Mouse (Mus musculus) olfactory bulb, adult 2 months (tissue): Measurements from ENCODE around the gene Sem1.

ENCODE experiments used
- CTCF ChIP-seq: fragments of 200-500 bp; IDR thresholded peaks from 2 replicates; pipeline ENCODE4 v1.5.1; 2012; ENCODE audit warnings: low read depth, mild to moderate bottlenecking, low read length, moderate library complexity; ENCODE audit not compliant: insufficient read depth
- POLR2A ChIP-seq: fragments of 200-500 bp; IDR thresholded peaks from 2 replicates; pipeline ENCODE4 v1.6.1; 2012; ENCODE audit warnings: mild to moderate bottlenecking, low read depth, low read length, moderate library complexity; ENCODE audit not compliant: insufficient read depth

DNA sequence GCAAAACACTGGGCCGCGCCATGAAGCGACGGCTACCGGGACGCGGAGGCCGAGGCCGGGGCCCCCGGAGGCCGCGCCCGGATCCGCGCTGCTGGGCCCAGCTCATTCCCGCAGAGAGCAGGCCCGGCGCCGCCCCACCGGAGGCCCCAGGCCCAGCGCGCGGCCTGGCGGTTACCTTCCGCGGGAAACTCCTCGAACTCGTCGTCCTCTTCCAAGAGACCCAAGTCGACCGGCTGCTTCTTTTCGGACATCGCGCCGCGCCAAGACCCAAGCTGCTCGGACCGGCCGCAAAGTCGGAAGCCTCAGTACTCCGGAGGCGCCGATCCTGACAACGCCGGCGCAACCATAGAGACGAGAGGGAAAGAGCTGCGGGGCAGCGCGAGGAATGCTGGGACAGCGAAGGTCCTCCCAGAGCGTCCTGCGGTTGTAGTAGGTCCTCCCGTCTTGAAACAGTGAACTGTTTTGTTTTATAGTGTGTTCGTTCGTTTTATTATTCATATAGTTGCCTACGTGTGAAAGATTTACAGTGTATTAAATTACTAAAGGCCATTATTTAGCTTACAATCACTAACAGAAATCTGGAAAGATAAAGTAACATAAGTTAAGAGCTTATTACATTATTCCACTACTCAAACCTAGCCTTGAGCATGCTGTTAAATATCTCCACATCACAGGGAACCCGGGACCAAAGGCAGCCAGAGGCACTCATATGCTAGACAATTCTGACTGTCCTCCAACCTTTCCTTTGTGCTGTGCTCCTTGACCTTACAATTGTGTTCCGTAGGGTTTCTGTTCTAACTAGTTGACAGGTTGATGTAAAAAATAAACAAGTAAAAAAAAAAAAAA is at the start of gene Sem1:
- TF ChIP-seq CTCF (peak; percentile 19; the same call in 1 of the 2 replicates), POLR2A (peak; percentile 64)
